Mouse (Mus musculus) CH12.LX (cell line): Measurements from ENCODE around the gene Fgd2. TPM values are rescaled to one million over a fixed set of nuclear protein-coding genes. Genes with fewer than 3 reads are reported as not detected.

Source experiments
- DNase-seq: peaks from one replicate; pipeline ENCODE4 v3.0.0-alpha.2; 2013; ENCODE audit errors: extremely low read depth
- H3K27ac ChIP-seq: 2 replicates; pipeline ENCODE4 v1.5.1; 2012; ENCODE audit warnings: low read depth, mild to moderate bottlenecking, control low read depth, moderate library complexity; ENCODE audit not compliant: insufficient read depth
- H3K27me3 ChIP-seq: replicated peaks from 2 replicates; pipeline ENCODE3; 2012; ENCODE audit warnings: inconsistent platforms
- H3K36me3 ChIP-seq, 2 experiments: replicated peaks in 1 of 2; 2 replicates each; pipeline versions ENCODE3 to v1.6.1; 2012; ENCODE audit warnings: inconsistent platforms in 1 of 2, low read length in 1 of 2, mild to moderate bottlenecking in 1 of 2, mixed read lengths in 1 of 2, moderate library complexity in 1 of 2; ENCODE audit not compliant: control insufficient read depth in 1 of 2, insufficient read depth in 1 of 2
- H3K4me1 ChIP-seq, 2 experiments: 2 replicates each; pipeline ENCODE4 v1.6.1; 2012; ENCODE audit warnings: inconsistent platforms in 1 of 2, moderate library complexity in 1 of 2; ENCODE audit not compliant: insufficient read depth in 2 of 2, control insufficient read depth in 1 of 2
- H3K4me2 ChIP-seq: 2 replicates; pipeline ENCODE4 v1.6.1; 2012; ENCODE audit warnings: low read depth, mild to moderate bottlenecking, control low read depth; ENCODE audit not compliant: poor library complexity, insufficient read depth, severe bottlenecking
- H3K4me3 ChIP-seq, 3 experiments: fragments of 150-350 bp in 1 of 3; sonication (generic) in 1 of 3; replicated peaks in 1 of 3; 2 replicates each; pipeline versions ENCODE3 to v1.5.1; 2011 to 2012; ENCODE audit warnings: low read depth in 2 of 3, low read length in 2 of 3, mild to moderate bottlenecking in 2 of 3, moderate library complexity in 2 of 3, control low read depth in 1 of 3, improper control_type of control experiment in 1 of 3, inconsistent platforms in 1 of 3, mixed read lengths in 1 of 3; ENCODE audit not compliant: poor library complexity in 1 of 3
- H3K79me2 ChIP-seq: replicated peaks from 2 replicates; pipeline ENCODE4 v1.6.1; 2012; ENCODE audit warnings: mild to moderate bottlenecking, moderate library complexity; ENCODE audit not compliant: control insufficient read depth, poor library complexity, insufficient read depth, severe bottlenecking; ENCODE audit errors: extremely low read depth
- H3K9ac ChIP-seq: 2 replicates; pipeline ENCODE4 v1.6.1; 2012; ENCODE audit warnings: low read depth, mild to moderate bottlenecking, control low read depth, moderate library complexity; ENCODE audit not compliant: insufficient read depth
- H3K9me3 ChIP-seq: replicated peaks from 2 replicates; pipeline ENCODE3; 2012; ENCODE audit warnings: low read length, inconsistent platforms, mixed read lengths
- CHD2 ChIP-seq: IDR thresholded peaks from 2 replicates; pipeline ENCODE4 v1.6.1; 2011; ENCODE audit warnings: low read length, improper control_type of control experiment
- CTCF ChIP-seq, 2 experiments: IDR thresholded peaks in 1 of 2; conservative IDR thresholded peaks in 1 of 2; 2 replicates each; pipeline ENCODE4 v1.5.1; 2011 to 2012; ENCODE audit warnings: low read depth in 2 of 2, low read length in 2 of 2, improper control_type of control experiment in 1 of 2, inconsistent platforms in 1 of 2, mild to moderate bottlenecking in 1 of 2, moderate library complexity in 1 of 2
- E2F4 ChIP-seq: IDR thresholded peaks from 2 replicates; pipeline ENCODE4 v1.6.1; 2011; ENCODE audit warnings: low read depth, low read length, improper control_type of control experiment; ENCODE audit not compliant: insufficient replicate concordance
- GABPA ChIP-seq: IDR thresholded peaks from 2 replicates; pipeline ENCODE4 v1.6.1; 2012; ENCODE audit warnings: low read depth, low read length, improper control_type of control experiment, inconsistent platforms; ENCODE audit not compliant: insufficient replicate concordance
- HCFC1 ChIP-seq: IDR thresholded peaks from 2 replicates; pipeline ENCODE4 v1.6.1; 2012; ENCODE audit warnings: low read depth, mild to moderate bottlenecking, inconsistent platforms, low read length, improper control_type of control experiment
- IRF4 ChIP-seq: IDR thresholded peaks from 2 replicates; pipeline ENCODE4 v1.6.1; 2014; ENCODE audit warnings: low read depth, mild to moderate bottlenecking, inconsistent platforms, low read length, improper control_type of control experiment
- MAFK ChIP-seq: IDR thresholded peaks from 2 replicates; pipeline ENCODE4 v1.6.1; 2011; ENCODE audit warnings: low read length, improper control_type of control experiment; ENCODE audit not compliant: insufficient replicate concordance
- MAX ChIP-seq: IDR thresholded peaks from 2 replicates; pipeline ENCODE4 v1.6.1; 2011; ENCODE audit warnings: low read length, improper control_type of control experiment
- MEF2A ChIP-seq: IDR thresholded peaks from 2 replicates; pipeline ENCODE4 v1.6.1; 2014; ENCODE audit warnings: low read depth, mild to moderate bottlenecking, inconsistent platforms, low read length, improper control_type of control experiment, borderline replicate concordance
- MXI1 ChIP-seq: IDR thresholded peaks from 2 replicates; pipeline ENCODE4 v1.6.1; 2011; ENCODE audit warnings: mild to moderate bottlenecking, low read depth, low read length, improper control_type of control experiment
- MYC ChIP-seq: IDR thresholded peaks from 2 replicates; pipeline ENCODE4 v1.6.1; 2011; ENCODE audit warnings: low read depth, mild to moderate bottlenecking, improper control_type of control experiment, low read length
- NELFE ChIP-seq: IDR thresholded peaks from 2 replicates; pipeline ENCODE4 v1.6.1; 2011; ENCODE audit warnings: low read depth, low read length, improper control_type of control experiment
- PAX5 ChIP-seq: IDR thresholded peaks from 2 replicates; pipeline ENCODE4 v1.6.1; 2012; ENCODE audit warnings: low read length, inconsistent platforms, mixed read lengths
- RAD21 ChIP-seq: IDR thresholded peaks from 2 replicates; pipeline ENCODE4 v1.6.1; 2011; ENCODE audit warnings: low read depth, mild to moderate bottlenecking, low read length, improper control_type of control experiment, moderate library complexity
- RCOR1 ChIP-seq: conservative IDR thresholded peaks from 2 replicates; pipeline ENCODE4 v1.6.1; 2012; ENCODE audit warnings: low read depth, mild to moderate bottlenecking, inconsistent platforms, low read length, improper control_type of control experiment
- SIN3A ChIP-seq: IDR thresholded peaks from 2 replicates; pipeline ENCODE4 v1.6.1; 2012; ENCODE audit warnings: low read length, improper control_type of control experiment, inconsistent platforms
- TCF12 ChIP-seq: IDR thresholded peaks from 2 replicates; pipeline ENCODE4 v1.6.1; 2014; ENCODE audit warnings: low read depth, mild to moderate bottlenecking, inconsistent platforms, low read length, improper control_type of control experiment
- USF1 ChIP-seq: IDR thresholded peaks from 2 replicates; pipeline ENCODE4 v1.6.1; 2014; ENCODE audit warnings: low read depth, mild to moderate bottlenecking, inconsistent platforms, low read length, improper control_type of control experiment
- ZC3H11A ChIP-seq: IDR thresholded peaks from 2 replicates; pipeline ENCODE4 v1.6.1; 2012; ENCODE audit warnings: low read depth, mild to moderate bottlenecking, inconsistent platforms, low read length, improper control_type of control experiment
- ZMIZ1 ChIP-seq: IDR thresholded peaks from 2 replicates; pipeline ENCODE4 v1.6.1; 2012; ENCODE audit warnings: low read depth, mild to moderate bottlenecking, inconsistent platforms, low read length, improper control_type of control experiment
- ZNF384 ChIP-seq: IDR thresholded peaks from 2 replicates; pipeline ENCODE4 v1.6.1; 2012; ENCODE audit warnings: low read depth, low read length, improper control_type of control experiment, inconsistent platforms
- dilution Hi-C: fragments of 300-500 bp; cut with MboI; formaldehyde crosslinking; loops from 2 replicates; pipeline ENCODE4 v1.14.3; 2020; ENCODE audit warnings: low sequenced_read_pairs; ENCODE audit not compliant: extremely low pct_unique_long_range_greater_than_20kb, extremely low pct_ligation_motif_present
- in situ Hi-C: fragments of 300-500 bp; cut with MboI; formaldehyde crosslinking; loops from 3 replicates; pipeline ENCODE4 v1.14.3; 2019; ENCODE audit warnings: low sequenced_read_pairs, low pct_ligation_motif_present, low pct_unique_long_range_greater_than_20kb, mixed read lengths
- polyA plus RNA-seq: library from polyadenylated mRNA; unstranded; fragments of >175 nt; gene quantifications from 2 replicates; pipeline ENCODE4 v1.2.1, GENCODE M21; 2012; ENCODE audit warnings: low read depth; ENCODE audit not compliant: insufficient read length
- total RNA-seq, 2 experiments: library from RNA; depleted of rRNA; stranded (reverse); fragments of 300-350 nt in 1 of 2; fragments of >200 nt in 1 of 2; gene quantifications; 2 replicates each; pipeline ENCODE4 v1.2.3; 2012 to 2014

Fgd2 gene
- total and polyA plus RNA-seq, 3 experiments = 41.7 to 54.4 (median 48.3) TPM

DNA sequence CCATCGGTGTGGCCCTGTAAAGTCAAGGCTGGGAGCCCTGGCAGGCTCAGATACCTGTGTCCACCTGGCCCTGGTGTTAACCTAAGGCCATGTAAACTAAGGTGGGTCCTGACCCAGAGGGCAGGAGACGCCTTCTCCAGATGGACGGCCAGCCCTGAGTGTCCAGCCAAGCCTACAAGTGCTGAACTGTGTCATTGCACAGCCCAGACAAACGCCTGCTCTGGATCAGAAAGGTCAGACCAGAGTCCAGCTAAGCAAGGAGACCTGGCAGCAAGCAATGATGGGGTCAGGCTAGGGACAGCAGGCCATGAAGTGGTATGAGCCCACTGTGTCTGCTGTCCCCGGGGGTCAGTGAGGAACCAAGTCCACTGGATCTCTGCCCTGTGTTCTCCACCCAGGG, 46.7 kb downstream of the Fgd2 start:
- Histone ChIP-seq H3K4me3 (no peak overlapping the region), H3K27ac (no peak overlapping the region)
- dilution Hi-C loops = no loop called here

DNA sequence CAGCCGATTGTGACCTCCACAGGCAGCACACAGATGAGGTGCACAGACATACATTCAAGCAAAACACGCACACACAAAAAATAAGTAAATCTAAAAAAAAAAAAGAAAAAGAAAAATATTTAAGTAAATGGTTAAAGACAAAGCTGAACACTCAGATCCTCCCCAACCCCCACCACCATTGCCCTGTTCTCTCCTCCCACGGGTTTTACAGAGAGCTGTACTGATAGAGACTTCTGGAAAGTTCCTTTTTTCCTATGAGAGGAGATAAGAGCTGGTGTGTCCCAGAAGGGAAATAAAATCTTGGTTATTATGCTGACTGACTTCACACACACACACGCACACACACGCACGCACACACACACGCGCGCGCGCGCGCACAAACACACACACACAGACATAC, 47.6 kb downstream of the Fgd2 start:
- H3K4me3 ChIP-seq = no peak overlapping the region
- H3K36me3 ChIP-seq = peaks cover 0 to 8% of the 10 kb centered on the region in 2 experiments
- no peak overlapping the region for H3K4me2 ChIP-seq
- dilution Hi-C loops = no loop called here
- H3K79me2 ChIP-seq = no peaks in the 10 kb centered on the region
- H3K27ac ChIP-seq = 0 out of 2 replicates have a peak overlapping the region, but pooled peaks have one; percentile 2
- in situ Hi-C loops = no loop called here
- H3K4me1 ChIP-seq = peaks cover 22 to 41% of the 10 kb centered on the region in 2 experiments
- H3K27me3 ChIP-seq = no peaks in the 10 kb centered on the region
- TF ChIP-seq RAD21 = no peak
- TF ChIP-seq IRF4 = no peak
- TF ChIP-seq TCF12 = no peak
- TF ChIP-seq, all 38 proteins: peak for 0
- no peak overlapping the region for H3K9ac ChIP-seq
- no peak for DNase-seq
- no peaks in the 10 kb centered on the region for H3K9me3 ChIP-seq

More for the DNA sequence above, 46.7 kb downstream of the Fgd2 start:
- Histone ChIP-seq H3K4me1 (peaks cover 23 to 35% of the 10 kb centered on the region in 2 experiments), H3K4me2 (no peak overlapping the region), H3K27me3 (no peaks in the 10 kb centered on the region), H3K9ac (no peak overlapping the region), H3K36me3 (peaks cover 0 to 10% of the 10 kb centered on the region in 2 experiments), H3K9me3 (no peaks in the 10 kb centered on the region), H3K79me2 (no peaks in the 10 kb centered on the region)
- no peak for DNase-seq
- in situ Hi-C loops = no loop called here
- no peak for TF ChIP-seq CHD2
- no peak for TF ChIP-seq MAX
- no peak for TF ChIP-seq USF1
- TF ChIP-seq MEF2A = no peak
- TF ChIP-seq ZC3H11A = no peak
- TF ChIP-seq NELFE = no peak
- no peak for TF ChIP-seq ZMIZ1
- no peak for TF ChIP-seq RCOR1
- TF ChIP-seq MAFK = no peak
- no peak for TF ChIP-seq SIN3A
- no peak for TF ChIP-seq E2F4
- TF ChIP-seq HCFC1 = no peak
- TF ChIP-seq IRF4 = no peak
- TF ChIP-seq CTCF (conservative IDR thresholded peaks at IDR 0.05 in 1 of 2, IDR thresholded peaks at IDR 0.05 in 1 of 2; ENCODE audit: low read depth in 2 of 2, low read length in 2 of 2) = no peak
- no peak for TF ChIP-seq ZNF384
- TF ChIP-seq MYC = no peak
- TF ChIP-seq MXI1 = no peak
- TF ChIP-seq PAX5 = no peak
- no peak for TF ChIP-seq GABPA
